Mouse (Mus musculus): ENCODE measurements at regions not wholly inside any gene's neighbourhood (a gene's known extent, or its start where the extent isn't known, plus 50 kb on each side); places are given as distances from the start of the nearest gene placed in this dataset.

- Histone ChIP-seq H3K36me3 (ENCODE audit: control insufficient read depth, insufficient read depth, low read length) (no peaks in the 10 kb centered on the region), H3K27me3 (ENCODE audit: control insufficient read depth, insufficient read depth, low read length) (no peaks in the 10 kb centered on the region), H3K4me1 (ENCODE audit: control insufficient read depth, insufficient read depth, low read length) (peaks cover 7% of the 10 kb centered on the region; the same call in 1 of the 2 replicates), H3K27ac (ENCODE audit: low read depth, low read length) (no peak overlapping the region), H3K4me3 (ENCODE audit: low read depth, low read length) (no peak overlapping the region), H3K9me3 (ENCODE audit: control insufficient read depth, low read length) (no peaks in the 10 kb centered on the region), H3K9ac (ENCODE audit: low read length) (no peak overlapping the region), H3K4me2 (no peak overlapping the region)
- ATAC-seq (ENCODE audit: low FRiP score) (no peak), DNase-seq (ENCODE audit: low spot score, missing footprints) (no peak)
- WGBS, result 94% methylated on average over 5 of the region's 5 CpGs
Observed at GRCm38 (mm10) chr9:50119412-50119811, 225.4 kb downstream of the Rpl10-ps3 start.

GRCm38 (mm10) chr9:50118578-50118977, 226.2 kb downstream of the Rpl10-ps3 start:
- Histone ChIP-seq H3K36me3 (ENCODE audit: control insufficient read depth, insufficient read depth, low read length) (no peaks in the 10 kb centered on the region), H3K9ac (ENCODE audit: low read length) (no peak overlapping the region), H3K27ac (ENCODE audit: low read depth, low read length) (no peak overlapping the region), H3K27me3 (ENCODE audit: control insufficient read depth, insufficient read depth, low read length) (no peaks in the 10 kb centered on the region), H3K9me3 (ENCODE audit: control insufficient read depth, low read length) (no peaks in the 10 kb centered on the region), H3K4me1 (ENCODE audit: control insufficient read depth, insufficient read depth, low read length) (no peaks in the 10 kb centered on the region), H3K4me3 (ENCODE audit: low read depth, low read length) (no peak overlapping the region), H3K4me2 (no peak overlapping the region)
- WGBS, result 76% methylated on average over 6 of the region's 6 CpGs
- DNase-seq (ENCODE audit: low spot score, missing footprints) (no peak), ATAC-seq (ENCODE audit: low FRiP score) (no peak)

- Histone ChIP-seq H3K4me3 (ENCODE audit: low read depth, low read length) (no peak overlapping the region), H3K36me3 (ENCODE audit: control insufficient read depth, insufficient read depth, low read length) (no peaks in the 10 kb centered on the region), H3K4me2 (no peak overlapping the region), H3K27ac (ENCODE audit: low read depth, low read length) (no peak overlapping the region), H3K4me1 (ENCODE audit: control insufficient read depth, insufficient read depth, low read length) (peaks cover 5% of the 10 kb centered on the region), H3K27me3 (ENCODE audit: control insufficient read depth, insufficient read depth, low read length) (no peaks in the 10 kb centered on the region), H3K9ac (ENCODE audit: low read length) (no peak overlapping the region), H3K9me3 (ENCODE audit: control insufficient read depth, low read length) (no peaks in the 10 kb centered on the region)
- no peak for ATAC-seq (ENCODE audit: low FRiP score)
- peak; percentile 80 for DNase-seq (ENCODE audit: low spot score, missing footprints)
- WGBS, result 55% methylated on average over 4 of the region's 4 CpGs
Observed at GRCm38 (mm10) chr9:50106551-50106950, 238.2 kb downstream of the Rpl10-ps3 start.

GRCm38 (mm10) chr9:50102766-50103165, 242.0 kb downstream of the Rpl10-ps3 start:
- H3K36me3 ChIP-seq (ENCODE audit: control insufficient read depth, insufficient read depth, low read length), result no peaks in the 10 kb centered on the region
- no peaks in the 10 kb centered on the region for H3K27me3 ChIP-seq (ENCODE audit: control insufficient read depth, insufficient read depth, low read length)
- H3K9me3 ChIP-seq (ENCODE audit: control insufficient read depth, low read length), result no peaks in the 10 kb centered on the region
- ATAC-seq (ENCODE audit: low FRiP score), result no peak
- DNase-seq (ENCODE audit: low spot score, missing footprints), result no peak
- H3K9ac ChIP-seq (ENCODE audit: low read length), result no peak overlapping the region
- H3K27ac ChIP-seq (ENCODE audit: low read depth, low read length), result no peak overlapping the region
- peaks cover 5% of the 10 kb centered on the region for H3K4me1 ChIP-seq (ENCODE audit: control insufficient read depth, insufficient read depth, low read length)
- 26% methylated on average over 1 of the region's 1 CpGs for WGBS
- H3K4me2 ChIP-seq, result no peak overlapping the region
- no peak overlapping the region for H3K4me3 ChIP-seq (ENCODE audit: low read depth, low read length)

- Histone ChIP-seq H3K9ac (ENCODE audit: low read length) (no peak overlapping the region), H3K27ac (ENCODE audit: low read depth, low read length) (no peak overlapping the region), H3K4me1 (ENCODE audit: control insufficient read depth, insufficient read depth, low read length) (no peaks in the 10 kb centered on the region; the same call in 1 of the 2 replicates), H3K4me3 (ENCODE audit: low read depth, low read length) (no peak overlapping the region), H3K4me2 (no peak overlapping the region), H3K36me3 (ENCODE audit: control insufficient read depth, insufficient read depth, low read length) (no peaks in the 10 kb centered on the region), H3K9me3 (ENCODE audit: control insufficient read depth, low read length) (no peaks in the 10 kb centered on the region), H3K27me3 (ENCODE audit: control insufficient read depth, insufficient read depth, low read length) (no peaks in the 10 kb centered on the region)
- 82% methylated on average over 1 of the region's 1 CpGs for WGBS
- ATAC-seq (ENCODE audit: low FRiP score) (no peak), DNase-seq (ENCODE audit: low spot score, missing footprints) (no peak)
Observed at GRCm38 (mm10) chr9:50101061-50101460, 243.7 kb downstream of the Rpl10-ps3 start.

- no peaks in the 10 kb centered on the region for H3K4me1 ChIP-seq (ENCODE audit: control insufficient read depth, insufficient read depth, low read length)
- DNase-seq (ENCODE audit: low spot score, missing footprints), result no peak
- no peak overlapping the region for H3K4me2 ChIP-seq
- no peaks in the 10 kb centered on the region for H3K27me3 ChIP-seq (ENCODE audit: control insufficient read depth, insufficient read depth, low read length)
- ATAC-seq (ENCODE audit: low FRiP score), result no peak
- H3K9me3 ChIP-seq (ENCODE audit: control insufficient read depth, low read length), result no peaks in the 10 kb centered on the region
- no peak overlapping the region for H3K27ac ChIP-seq (ENCODE audit: low read depth, low read length)
- H3K36me3 ChIP-seq (ENCODE audit: control insufficient read depth, insufficient read depth, low read length), result no peaks in the 10 kb centered on the region
- H3K4me3 ChIP-seq (ENCODE audit: low read depth, low read length), result no peak overlapping the region
- H3K9ac ChIP-seq (ENCODE audit: low read length), result no peak overlapping the region
- 85% methylated on average over 8 of the region's 8 CpGs for WGBS
Observed at GRCm38 (mm10) chr9:50090968-50091367, 253.8 kb downstream of the Rpl10-ps3 start.

- DNase-seq (ENCODE audit: low spot score, missing footprints), result no peak
- no peaks in the 10 kb centered on the region for H3K36me3 ChIP-seq (ENCODE audit: control insufficient read depth, insufficient read depth, low read length)
- H3K4me3 ChIP-seq (ENCODE audit: low read depth, low read length), result no peak overlapping the region
- H3K27ac ChIP-seq (ENCODE audit: low read depth, low read length), result no peak overlapping the region
- no peaks in the 10 kb centered on the region for H3K4me1 ChIP-seq (ENCODE audit: control insufficient read depth, insufficient read depth, low read length)
- WGBS, result 82% methylated on average over 3 of the region's 3 CpGs
- no peak for ATAC-seq (ENCODE audit: low FRiP score)
- no peak overlapping the region for H3K4me2 ChIP-seq
- no peak overlapping the region for H3K9ac ChIP-seq (ENCODE audit: low read length)
- H3K27me3 ChIP-seq (ENCODE audit: control insufficient read depth, insufficient read depth, low read length), result no peaks in the 10 kb centered on the region
- H3K9me3 ChIP-seq (ENCODE audit: control insufficient read depth, low read length), result no peaks in the 10 kb centered on the region
Observed at GRCm38 (mm10) chr9:50089916-50090315, 254.9 kb downstream of the Rpl10-ps3 start.

- no peak for DNase-seq (ENCODE audit: low spot score, missing footprints)
- WGBS, result 90% methylated on average over 3 of the region's 3 CpGs
- no peak overlapping the region for H3K4me3 ChIP-seq (ENCODE audit: low read depth, low read length)
Observed at GRCm38 (mm10) chr9:50080205-50080604, 264.6 kb downstream of the Rpl10-ps3 start.

GRCm38 (mm10) chr9:50068576-50068975, 269.9 kb upstream of the Ncam1 start:
- no peak for ATAC-seq (ENCODE audit: low FRiP score)
- no peak overlapping the region for H3K4me2 ChIP-seq
- H3K27me3 ChIP-seq (ENCODE audit: control insufficient read depth, insufficient read depth, low read length), result no peaks in the 10 kb centered on the region
- no peaks in the 10 kb centered on the region for H3K4me1 ChIP-seq (ENCODE audit: control insufficient read depth, insufficient read depth, low read length)
- 72% methylated on average over 2 of the region's 2 CpGs for WGBS
- H3K27ac ChIP-seq (ENCODE audit: low read depth, low read length), result no peak overlapping the region
- no peaks in the 10 kb centered on the region for H3K9me3 ChIP-seq (ENCODE audit: control insufficient read depth, low read length)
- H3K4me3 ChIP-seq (ENCODE audit: low read depth, low read length), result no peak overlapping the region
- no peak overlapping the region for H3K9ac ChIP-seq (ENCODE audit: low read length)
- no peak for DNase-seq (ENCODE audit: low spot score, missing footprints)
- H3K36me3 ChIP-seq (ENCODE audit: control insufficient read depth, insufficient read depth, low read length), result no peaks in the 10 kb centered on the region

More at GRCm38 (mm10) chr9:50080205-50080604, 264.6 kb downstream of the Rpl10-ps3 start:
- Histone ChIP-seq H3K27ac (ENCODE audit: low read depth, low read length) (no peak overlapping the region), H3K4me2 (no peak overlapping the region), H3K9me3 (ENCODE audit: control insufficient read depth, low read length) (no peaks in the 10 kb centered on the region), H3K27me3 (ENCODE audit: control insufficient read depth, insufficient read depth, low read length) (no peaks in the 10 kb centered on the region), H3K36me3 (ENCODE audit: control insufficient read depth, insufficient read depth, low read length) (no peaks in the 10 kb centered on the region), H3K4me1 (ENCODE audit: control insufficient read depth, insufficient read depth, low read length) (no peaks in the 10 kb centered on the region), H3K9ac (ENCODE audit: low read length) (no peak overlapping the region)
- no peak for ATAC-seq (ENCODE audit: low FRiP score)

All from midbrain, embryonic 11.5 days (tissue).